Mouse (Mus musculus) forebrain, embryonic 14.5 days (tissue): ENCODE results near the gene Fam169b. TPM values are rescaled to one million over a fixed set of nuclear protein-coding genes. Genes with fewer than 3 reads are reported as not detected.

Experiments used
- ATAC-seq: fragments of 200-750 bp; cut with Nextera tagmentation; 2 replicates; pipeline ENCODE4 v1.8.0; 2017; ENCODE audit warnings: mild to moderate bottlenecking, moderate library complexity
- DNase-seq: peaks from one replicate; pipeline ENCODE4 v3.0.0-alpha.2; 2015; ENCODE audit warnings: low spot score
- H3K27ac ChIP-seq: fragments of 300-500 bp; sonication (generic); 2 replicates; pipeline ENCODE4 v1.5.1; 2014; ENCODE audit warnings: low read depth, mild to moderate bottlenecking, control low read depth, low read length, moderate library complexity
- H3K27me3 ChIP-seq: fragments of 300-500 bp; sonication (generic); replicated peaks from 2 replicates; pipeline ENCODE4 v1.6.1; 2014; ENCODE audit warnings: low read length, control low read depth, mixed read lengths; ENCODE audit not compliant: control insufficient read depth, insufficient read depth
- H3K36me3 ChIP-seq: fragments of 300-500 bp; sonication (generic); 2 replicates; pipeline ENCODE4 v1.6.1; 2014; ENCODE audit warnings: low read length, control low read depth; ENCODE audit not compliant: control insufficient read depth, insufficient read depth
- H3K4me1 ChIP-seq: fragments of 300-500 bp; sonication (generic); 2 replicates; pipeline ENCODE4 v1.6.1; 2014; ENCODE audit warnings: antibody characterized with exemption, low read length, control low read depth; ENCODE audit not compliant: control insufficient read depth, insufficient read depth
- H3K4me2 ChIP-seq: fragments of 300-500 bp; sonication (generic); 2 replicates; pipeline ENCODE4 v1.6.1; 2014; ENCODE audit warnings: mild to moderate bottlenecking, control low read depth, low read length
- H3K4me3 ChIP-seq: fragments of 300-500 bp; sonication (generic); 2 replicates; pipeline ENCODE4 v1.5.1; 2014; ENCODE audit warnings: low read depth, low read length, control low read depth
- H3K9ac ChIP-seq: fragments of 300-500 bp; sonication (generic); 2 replicates; pipeline ENCODE4 v1.6.1; 2014; ENCODE audit warnings: mild to moderate bottlenecking, low read length, control low read depth, moderate library complexity
- H3K9me3 ChIP-seq: fragments of 300-500 bp; sonication (generic); replicated peaks from 2 replicates; pipeline ENCODE4 v1.6.1; 2016; ENCODE audit warnings: low read length, control low read depth, mixed read lengths; ENCODE audit not compliant: control insufficient read depth
- WGBS: fragments of 180-500 bp; shearing (Covaris S2); extraction: QIAGEN DNeasy Blood & Tissue Kit; methylation state at CpG from one replicate; pipeline ENCODE4 v1.1.7; 2014; 5-methylcytosine and 5-hydroxymethylcytosine counted together
- polyA plus RNA-seq: library from polyadenylated mRNA; unstranded; fragments of >200 nt; fragmentation: Nextera tagmentation; extraction: Ambion mirVana; gene quantifications from 2 replicates; pipeline ENCODE4 v1.2.1, GENCODE M21; 2014

Gene Fam169b
- polyA plus RNA-seq, 1 experiment from 2014 or later = 0.11 TPM

DNA sequence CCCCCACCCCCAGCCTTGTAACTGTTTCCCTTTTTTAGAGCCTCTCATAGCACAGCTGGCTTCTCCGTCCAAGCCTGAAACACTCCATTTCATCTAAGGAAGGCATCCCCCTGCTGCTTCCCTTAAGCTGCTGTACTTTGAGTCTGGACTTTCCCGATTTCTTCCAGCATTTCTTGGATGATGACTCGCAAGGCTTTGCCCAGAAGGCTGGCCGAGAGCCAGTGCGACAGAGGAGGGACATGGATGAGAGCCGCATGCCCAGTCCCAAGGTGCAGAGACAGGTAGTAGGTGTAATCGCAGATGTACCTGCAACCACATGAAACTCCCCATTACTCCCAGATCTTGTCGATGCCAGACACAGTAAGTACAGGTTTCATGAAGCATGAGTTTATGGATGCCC is 36.8 kb upstream of the Fam169b start:
- no peak overlapping the region for H3K4me2 ChIP-seq
- H3K27me3 ChIP-seq = no peaks in the 10 kb centered on the region
- 78% methylated on average over 8 of the region's 8 CpGs for WGBS
- no peak overlapping the region for H3K27ac ChIP-seq
- H3K9me3 ChIP-seq = no peaks in the 10 kb centered on the region
- H3K4me1 ChIP-seq = peaks cover 4% of the 10 kb centered on the region
- ATAC-seq = no peak
- no peaks in the 10 kb centered on the region; the same call in 1 of the 2 replicates for H3K36me3 ChIP-seq
- H3K9ac ChIP-seq = no peak overlapping the region
- DNase-seq = no peak
- no peak overlapping the region for H3K4me3 ChIP-seq

DNA sequence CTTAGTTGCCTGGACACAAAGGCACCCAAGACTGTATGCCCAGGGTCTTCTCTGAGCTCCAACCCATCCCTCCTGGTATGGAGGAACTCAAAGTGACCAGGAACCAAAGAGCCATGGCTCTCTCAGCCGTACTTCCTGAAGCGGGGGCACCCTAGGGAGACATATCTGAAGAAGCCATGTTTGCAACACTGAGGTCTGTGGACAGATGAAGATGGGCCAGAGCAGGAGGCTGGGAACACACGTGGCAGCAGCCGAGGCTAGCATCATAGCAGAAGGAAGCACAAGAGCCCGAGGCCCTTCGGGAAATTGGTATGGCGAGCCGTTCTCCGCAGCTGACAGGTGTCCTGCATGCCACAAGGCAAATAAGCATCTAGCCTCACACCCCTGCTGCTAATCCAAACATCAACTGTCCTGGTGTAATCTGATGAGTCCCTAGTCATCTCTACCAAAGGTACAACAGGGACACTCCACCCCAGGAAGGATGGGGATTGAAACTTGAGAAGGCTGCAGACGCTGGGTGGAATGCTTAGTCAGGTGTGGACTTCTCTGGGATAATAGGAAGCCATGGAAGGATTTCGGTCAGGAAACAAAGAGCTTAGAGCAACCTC is 34.3 kb upstream of the Fam169b start:
- H3K4me1 ChIP-seq = no peaks in the 10 kb centered on the region
- H3K9me3 ChIP-seq = no peaks in the 10 kb centered on the region
- DNase-seq (no peak), ATAC-seq (no peak)
- no peak overlapping the region for H3K27ac ChIP-seq
- WGBS = 74% methylated on average over 11 of the region's 11 CpGs
- no peaks in the 10 kb centered on the region for H3K36me3 ChIP-seq
- no peaks in the 10 kb centered on the region for H3K27me3 ChIP-seq
- H3K4me2 ChIP-seq = no peak overlapping the region
- H3K4me3 ChIP-seq = no peak overlapping the region
- no peak overlapping the region for H3K9ac ChIP-seq

DNA sequence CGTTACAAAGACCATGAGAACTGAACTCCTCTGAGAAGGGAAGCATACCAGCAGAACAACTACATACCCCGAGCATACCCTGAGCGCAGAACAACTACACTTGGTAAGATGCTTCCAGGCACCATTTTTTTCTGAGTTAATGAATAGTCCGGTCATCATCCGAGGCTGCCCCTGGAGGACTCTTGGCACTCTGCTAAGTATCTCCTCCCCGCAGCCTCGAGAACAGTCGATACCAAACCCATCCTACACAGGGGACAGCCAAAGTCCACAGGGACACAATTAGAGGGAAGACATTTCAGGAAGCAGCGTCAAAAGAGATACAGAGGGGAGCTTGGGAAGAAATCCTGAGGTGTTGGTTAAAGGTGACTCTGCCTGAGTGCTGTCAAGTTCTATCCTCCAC is 32.4 kb upstream of the Fam169b start:
- Histone ChIP-seq H3K36me3 (no peaks in the 10 kb centered on the region), H3K4me1 (no peaks in the 10 kb centered on the region), H3K27me3 (no peaks in the 10 kb centered on the region), H3K4me2 (no peak overlapping the region), H3K9me3 (no peaks in the 10 kb centered on the region), H3K4me3 (no peak overlapping the region), H3K9ac (no peak overlapping the region), H3K27ac (no peak overlapping the region)
- DNase-seq (no peak), ATAC-seq (no peak)
- WGBS = 87% methylated on average over 9 of the region's 9 CpGs

GRCm38 (mm10) chr7:68245681-68246080 is 28.0 kb upstream of the Fam169b start:
- no peak overlapping the region for H3K9ac ChIP-seq

DNA sequence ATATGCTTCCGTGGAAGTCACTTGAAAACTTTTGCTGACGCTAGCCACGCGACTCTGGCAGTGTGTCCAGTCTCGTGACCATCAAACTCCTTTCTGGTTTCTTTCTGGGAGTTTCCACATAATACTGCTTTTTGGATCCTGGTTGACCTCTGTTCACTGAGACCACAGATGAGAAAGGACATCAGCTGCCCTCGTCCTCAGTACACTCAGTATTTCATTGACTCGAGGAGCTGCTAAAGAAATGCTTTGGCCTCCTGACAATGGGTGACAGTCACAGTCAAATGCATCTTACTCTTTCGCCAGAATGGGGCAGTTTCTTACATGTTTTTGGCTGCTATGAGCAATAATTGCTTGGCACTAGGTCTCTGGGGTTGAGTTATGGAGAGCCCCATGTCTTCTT is 27.4 kb upstream of the Fam169b start:
- Histone ChIP-seq H3K9ac (no peak overlapping the region), H3K4me1 (no peaks in the 10 kb centered on the region), H3K4me3 (no peak overlapping the region), H3K27ac (no peak overlapping the region), H3K9me3 (no peaks in the 10 kb centered on the region), H3K4me2 (no peak overlapping the region), H3K36me3 (no peaks in the 10 kb centered on the region), H3K27me3 (no peaks in the 10 kb centered on the region)
- WGBS = 84% methylated on average over 8 of the region's 8 CpGs
- DNase-seq (no peak), ATAC-seq (no peak)

More at GRCm38 (mm10) chr7:68245681-68246080, 28.0 kb upstream of the Fam169b start:
- H3K36me3 ChIP-seq = no peaks in the 10 kb centered on the region
- ATAC-seq (no peak), DNase-seq (no peak)
- 50% methylated on average over 4 of the region's 4 CpGs for WGBS
- no peak overlapping the region for H3K4me2 ChIP-seq
- no peaks in the 10 kb centered on the region for H3K27me3 ChIP-seq
- H3K4me3 ChIP-seq = no peak overlapping the region
- H3K4me1 ChIP-seq = no peaks in the 10 kb centered on the region
- H3K9me3 ChIP-seq = no peaks in the 10 kb centered on the region
- H3K27ac ChIP-seq = no peak overlapping the region

DNA sequence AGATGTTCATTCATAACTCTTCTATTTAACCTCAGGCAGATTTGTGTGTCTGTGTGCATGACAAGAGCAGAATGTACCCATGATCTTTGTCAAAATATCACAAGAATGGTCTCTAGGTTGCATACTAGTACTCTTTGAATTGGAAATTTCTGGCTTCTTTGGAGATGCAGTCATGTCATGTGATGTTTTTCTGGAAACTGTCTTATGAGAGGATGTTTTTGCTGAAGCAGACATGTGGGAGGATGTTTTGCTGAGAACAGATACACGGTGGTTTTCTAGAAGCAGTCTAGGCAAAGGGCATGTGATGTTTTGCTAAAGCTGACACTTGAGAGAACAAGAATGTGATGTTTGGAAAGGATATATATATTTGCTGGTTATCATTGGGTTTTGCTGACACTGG is 23.2 kb upstream of the Fam169b start:
- DNase-seq = no peak
- Histone ChIP-seq H3K4me2 (no peak overlapping the region), H3K27me3 (no peaks in the 10 kb centered on the region), H3K36me3 (no peaks in the 10 kb centered on the region), H3K4me1 (no peaks in the 10 kb centered on the region), H3K9me3 (no peaks in the 10 kb centered on the region), H3K4me3 (no peak overlapping the region), H3K27ac (no peak overlapping the region), H3K9ac (no peak overlapping the region)
- ATAC-seq = no peak
- 88% methylated on average over 1 of the region's 1 CpGs for WGBS

- H3K9me3 ChIP-seq = no peaks in the 10 kb centered on the region
- no peaks in the 10 kb centered on the region for H3K27me3 ChIP-seq
- H3K4me3 ChIP-seq = no peak overlapping the region
- no peak overlapping the region for H3K27ac ChIP-seq
- DNase-seq (no peak), ATAC-seq (no peak)
- no peaks in the 10 kb centered on the region for H3K4me1 ChIP-seq
- no peak overlapping the region for H3K9ac ChIP-seq
- no peak overlapping the region for H3K4me2 ChIP-seq
- 89% methylated on average over 3 of the region's 3 CpGs for WGBS
- H3K36me3 ChIP-seq = no peaks in the 10 kb centered on the region
These were observed 22.7 kb upstream of the Fam169b start for GRCm38 (mm10) chr7:68250902-68251301.

- 51% methylated on average over 2 of the region's 2 CpGs for WGBS
- no peak overlapping the region for H3K27ac ChIP-seq
- no peak overlapping the region for H3K9ac ChIP-seq
- H3K4me2 ChIP-seq = no peak overlapping the region
- no peaks in the 10 kb centered on the region for H3K36me3 ChIP-seq
- no peaks in the 10 kb centered on the region for H3K4me1 ChIP-seq
- no peaks in the 10 kb centered on the region for H3K9me3 ChIP-seq
- H3K4me3 ChIP-seq = no peak overlapping the region
- H3K27me3 ChIP-seq = no peaks in the 10 kb centered on the region
- ATAC-seq = no peak
- DNase-seq = no peak
These were observed 15.9 kb upstream of the Fam169b start for GRCm38 (mm10) chr7:68257767-68258166.

GRCm38 (mm10) chr7:68258326-68259150 is 15.1 kb upstream of the Fam169b start:
- DNase-seq = no peak
- WGBS = 79% methylated on average over 17 of the region's 17 CpGs
- Histone ChIP-seq H3K4me3 (no peak overlapping the region), H3K27me3 (no peaks in the 10 kb centered on the region), H3K9ac (no peak overlapping the region), H3K9me3 (no peaks in the 10 kb centered on the region), H3K4me1 (no peaks in the 10 kb centered on the region), H3K27ac (no peak overlapping the region), H3K36me3 (no peaks in the 10 kb centered on the region), H3K4me2 (no peak overlapping the region)
- no peak for ATAC-seq
